Mouse (Mus musculus) forebrain, postnatal 0 days (tissue): ENCODE results near the gene Galnt17. TPM values are rescaled to one million over a fixed set of nuclear protein-coding genes. Genes with fewer than 3 reads are reported as not detected.

Experiments
- ATAC-seq: fragments of 200-750 bp; cut with Nextera tagmentation; 2 replicates; pipeline ENCODE4 v1.8.0; 2017; ENCODE audit warnings: mild to moderate bottlenecking, moderate library complexity
- DNase-seq: peaks from one replicate; pipeline ENCODE4 v3.0.0-alpha.2; 2015
- H3K27ac ChIP-seq: fragments of 300-500 bp; sonication (generic); 2 replicates; pipeline ENCODE4 v1.5.1; 2014; ENCODE audit warnings: low read depth, mild to moderate bottlenecking, antibody characterized with exemption, low read length, moderate library complexity, mixed read lengths
- H3K27me3 ChIP-seq: fragments of 300-500 bp; sonication (generic); 2 replicates; pipeline ENCODE4 v1.6.1; 2014; ENCODE audit warnings: mild to moderate bottlenecking, low read length, mixed read lengths; ENCODE audit not compliant: insufficient read depth
- H3K36me3 ChIP-seq: fragments of 300-500 bp; sonication (generic); 2 replicates; pipeline ENCODE4 v1.6.1; 2014; ENCODE audit warnings: mild to moderate bottlenecking, moderate library complexity; ENCODE audit not compliant: insufficient read depth
- H3K4me1 ChIP-seq: fragments of 300-500 bp; sonication (generic); 2 replicates; pipeline ENCODE4 v1.6.1; 2014; ENCODE audit warnings: antibody characterized with exemption; ENCODE audit not compliant: insufficient read depth
- H3K4me2 ChIP-seq: fragments of 300-500 bp; sonication (generic); 2 replicates; pipeline ENCODE4 v1.6.1; 2014; ENCODE audit warnings: low read depth, mild to moderate bottlenecking, moderate library complexity
- H3K4me3 ChIP-seq: fragments of 300-500 bp; sonication (generic); 2 replicates; pipeline ENCODE4 v1.5.1; 2014; ENCODE audit warnings: low read depth, low read length, mixed read lengths
- H3K9ac ChIP-seq: fragments of 300-500 bp; sonication (generic); 2 replicates; pipeline ENCODE4 v1.6.1; 2014; ENCODE audit warnings: mild to moderate bottlenecking
- H3K9me3 ChIP-seq: fragments of 300-500 bp; sonication (generic); 2 replicates; pipeline ENCODE4 v1.6.1; 2016; ENCODE audit warnings: low read length
- CTCF ChIP-seq: sonication (generic); IDR thresholded peaks from 2 replicates; pipeline ENCODE4 v1.5.1; 2016; ENCODE audit warnings: antibody characterized with exemption, control low read depth, low read depth
- WGBS: fragments of 180-500 bp; shearing (Covaris S2); extraction: QIAGEN DNeasy Blood & Tissue Kit; methylation state at CpG from one replicate; pipeline ENCODE4 v1.1.7; 2014; 5-methylcytosine and 5-hydroxymethylcytosine counted together
- polyA plus RNA-seq: library from polyadenylated mRNA; unstranded; fragments of >200 nt; fragmentation: Nextera tagmentation; extraction: Ambion mirVana; gene quantifications from 2 replicates; pipeline ENCODE4 v1.2.1, GENCODE M21; 2015
- total RNA-seq: library from RNA; depleted of rRNA; stranded (reverse); fragments of >200 nt; gene quantifications from 2 replicates; pipeline ENCODE4 v1.2.3, GENCODE M21; 2014; rRNA removed

The Galnt17 gene
- total RNA-seq (17.8 and 20.2 TPM in 2 replicates), polyA plus RNA-seq (2.6 and 5.2 TPM in 2 replicates)

DNA sequence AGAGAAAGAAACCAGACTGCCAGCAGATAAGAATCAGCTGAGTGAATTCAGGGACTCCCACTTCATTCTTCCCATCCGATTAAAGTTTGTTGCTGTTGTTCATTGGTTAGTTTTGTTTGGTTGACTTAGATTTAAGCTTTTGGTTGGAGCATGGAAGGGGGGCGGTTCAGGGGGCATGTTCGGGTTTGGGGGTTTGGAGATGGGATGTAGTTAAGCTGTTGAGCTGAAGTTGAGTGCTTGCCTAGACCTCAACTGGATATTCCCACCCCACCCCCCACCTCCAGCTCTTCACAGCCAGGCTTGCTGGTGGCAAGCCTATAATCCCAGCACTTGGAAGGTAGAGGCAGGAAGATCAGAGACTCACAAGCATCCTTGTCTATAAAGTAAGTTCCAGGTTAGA, at the start of gene Galnt17:
Galnt17 (minus strand) TSS at position 101 of the 400 bp plus-strand sequence.
- H3K27ac ChIP-seq = peak within 1 kb of the TSS; percentile 84
- no peaks in the 10 kb centered on the region for H3K27me3 ChIP-seq
- H3K4me3 ChIP-seq = peak within 1 kb of the TSS; percentile 69
- ATAC-seq (no peak), DNase-seq (no peak)
- WGBS = 56% methylated on average over 3 of the region's 3 CpGs
- no peaks in the 10 kb centered on the region for H3K36me3 ChIP-seq
- H3K9ac ChIP-seq = peak within 1 kb of the TSS; percentile 72
- peak within 1 kb of the TSS; percentile 84 for H3K4me2 ChIP-seq
- peaks cover 4% of the 10 kb centered on the region; the same call in 1 of the 2 replicates for H3K4me1 ChIP-seq
- no peak for TF ChIP-seq CTCF
- H3K9me3 ChIP-seq = no peaks in the 10 kb centered on the region

GRCm38 (mm10) chr5:131334536-131334935, 26.2 kb upstream of the Galnt17 start:
- 24% methylated on average over 8 of the region's 8 CpGs for WGBS
- no peak for TF ChIP-seq CTCF
- no peak overlapping the region for H3K4me3 ChIP-seq
- ATAC-seq (no peak), DNase-seq (no peak)
- no peak overlapping the region for H3K9ac ChIP-seq
- no peaks in the 10 kb centered on the region for H3K4me1 ChIP-seq
- H3K9me3 ChIP-seq = no peaks in the 10 kb centered on the region
- no peak overlapping the region for H3K4me2 ChIP-seq
- no peaks in the 10 kb centered on the region for H3K27me3 ChIP-seq
- H3K27ac ChIP-seq = no peak overlapping the region
- no peaks in the 10 kb centered on the region for H3K36me3 ChIP-seq

- no peak overlapping the region for H3K9ac ChIP-seq
- H3K4me2 ChIP-seq = no peak overlapping the region
- no peaks in the 10 kb centered on the region for H3K9me3 ChIP-seq
- H3K4me1 ChIP-seq = no peaks in the 10 kb centered on the region
- no peak for TF ChIP-seq CTCF
- no peak overlapping the region for H3K4me3 ChIP-seq
- WGBS = 65% methylated on average over 3 of the region's 3 CpGs
- no peaks in the 10 kb centered on the region for H3K36me3 ChIP-seq
- DNase-seq (no peak), ATAC-seq (no peak)
- no peak overlapping the region for H3K27ac ChIP-seq
- no peaks in the 10 kb centered on the region for H3K27me3 ChIP-seq
These were observed 13.0 kb upstream of the Galnt17 start for GRCm38 (mm10) chr5:131321286-131321685.

DNA sequence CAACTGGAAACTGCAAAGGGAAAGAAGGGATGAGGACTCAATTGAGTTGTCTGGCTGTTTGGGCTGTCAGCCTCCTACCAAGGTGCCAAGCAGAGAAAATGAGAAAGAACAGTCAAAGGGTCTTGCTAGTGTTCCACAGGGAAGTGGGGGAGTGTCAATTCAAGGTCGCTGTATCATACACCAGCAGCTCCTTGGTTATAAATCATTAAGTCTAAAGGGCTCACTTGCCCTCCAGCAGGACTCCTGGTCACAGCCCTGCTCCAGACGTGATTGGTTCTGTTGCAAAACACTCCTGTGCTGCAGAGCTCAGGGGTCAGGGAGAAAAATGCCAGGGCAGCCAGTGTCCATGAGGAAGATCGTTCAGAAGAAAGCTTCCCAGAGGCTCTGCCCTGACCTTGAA, 11.3 kb upstream of the Galnt17 start:
- TF ChIP-seq CTCF = no peak
- Histone ChIP-seq H3K9me3 (no peaks in the 10 kb centered on the region), H3K4me2 (no peak overlapping the region), H3K4me1 (no peaks in the 10 kb centered on the region), H3K36me3 (no peaks in the 10 kb centered on the region), H3K27ac (no peak overlapping the region), H3K9ac (no peak overlapping the region), H3K27me3 (no peaks in the 10 kb centered on the region), H3K4me3 (no peak overlapping the region)
- DNase-seq (no peak), ATAC-seq (no peak)
- 62% methylated on average over 3 of the region's 3 CpGs for WGBS

- 56% methylated on average over 2 of the region's 2 CpGs for WGBS
These were observed 10.8 kb upstream of the Galnt17 start for GRCm38 (mm10) chr5:131319141-131319540.

DNA sequence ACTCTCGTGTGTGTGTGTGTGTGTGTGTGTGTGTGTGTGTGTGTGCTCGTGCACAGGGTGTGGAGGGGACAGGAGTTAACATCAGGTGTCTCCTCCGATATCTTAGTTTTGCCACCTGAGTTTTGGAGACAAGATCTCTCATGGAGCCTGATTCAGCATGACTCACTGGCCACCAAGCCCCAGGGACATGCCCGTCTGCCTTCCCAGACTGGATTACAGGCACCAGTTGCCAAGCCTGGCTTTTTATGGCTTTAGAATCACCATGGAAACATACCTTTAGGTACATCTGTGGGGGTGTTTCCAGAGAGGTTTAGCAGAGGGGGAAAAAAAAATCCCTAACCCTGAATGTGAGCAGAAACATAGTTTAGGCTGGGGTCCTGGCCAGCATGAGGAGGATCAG, 6.7 kb upstream of the Galnt17 start:
- 72% methylated on average over 4 of the region's 4 CpGs for WGBS
- no peak overlapping the region for H3K9ac ChIP-seq
- H3K4me1 ChIP-seq = no peaks in the 10 kb centered on the region
- H3K27ac ChIP-seq = no peak overlapping the region
- H3K4me3 ChIP-seq = no peak overlapping the region
- no peak for TF ChIP-seq CTCF
- no peak overlapping the region for H3K4me2 ChIP-seq
- no peaks in the 10 kb centered on the region for H3K9me3 ChIP-seq
- no peaks in the 10 kb centered on the region for H3K36me3 ChIP-seq
- no peak for ATAC-seq
- DNase-seq = no peak
- no peaks in the 10 kb centered on the region for H3K27me3 ChIP-seq

More at GRCm38 (mm10) chr5:131319141-131319540, 10.8 kb upstream of the Galnt17 start:
- TF ChIP-seq CTCF = no peak
- no peaks in the 10 kb centered on the region for H3K9me3 ChIP-seq
- no peak overlapping the region for H3K4me3 ChIP-seq
- ATAC-seq = no peak
- no peak overlapping the region for H3K27ac ChIP-seq
- no peaks in the 10 kb centered on the region for H3K36me3 ChIP-seq
- no peaks in the 10 kb centered on the region for H3K27me3 ChIP-seq
- H3K4me2 ChIP-seq = no peak overlapping the region
- no peak for DNase-seq
- no peaks in the 10 kb centered on the region for H3K4me1 ChIP-seq
- no peak overlapping the region for H3K9ac ChIP-seq

GRCm38 (mm10) chr5:131307656-131308151, 593 bp downstream of the Galnt17 start:
- Histone ChIP-seq H3K4me1 (peaks cover 4% of the 10 kb centered on the region; the same call in 1 of the 2 replicates), H3K27ac (peak overlapping the region; percentile 84), H3K9ac (peak overlapping the region; percentile 72), H3K36me3 (no peaks in the 10 kb centered on the region), H3K27me3 (no peaks in the 10 kb centered on the region), H3K9me3 (no peaks in the 10 kb centered on the region), H3K4me2 (peak overlapping the region; percentile 84), H3K4me3 (peak overlapping the region; percentile 69)
- peak; percentile 64 for TF ChIP-seq CTCF
- DNase-seq (peak; percentile 92), ATAC-seq (peak; percentile 95)
- under 1% methylated on average over 36 of the region's 36 CpGs for WGBS
